Mouse (Mus musculus): ENCODE results near the gene Mast2. TPM values are rescaled to one million over a fixed set of nuclear protein-coding genes. Genes with fewer than 3 reads are reported as not detected.

Gene Mast2
- polyA plus RNA-seq, 1 experiment from 2014 or later = 2.4 TPM

- no peaks in the 10 kb centered on the region for H3K9me3 ChIP-seq (ENCODE audit: low read length)
- 66% methylated on average over 7 of the region's 7 CpGs for WGBS (ENCODE audit: insufficient replicate concordance)
- no peak overlapping the region for H3K9ac ChIP-seq (replicated peaks)
- H3K4me3 ChIP-seq (ENCODE audit: low read depth, low read length) = no peak overlapping the region
- no peak overlapping the region for H3K27ac ChIP-seq (ENCODE audit: low read depth)
- ATAC-seq (no peak), DNase-seq (no peak)
- TF ChIP-seq EP300 (IDR thresholded peaks at IDR 0.05; ENCODE audit: low read depth) (no peak), CTCF (IDR thresholded peaks at IDR 0.05; ENCODE audit: low read depth) (no peak)
- H3K4me2 ChIP-seq (ENCODE audit: low read depth, low read length) = no peak overlapping the region
- H3K4me1 ChIP-seq (ENCODE audit: insufficient read depth) = no peaks in the 10 kb centered on the region; the same call in 1 of the 2 replicates
- no peaks in the 10 kb centered on the region for H3K36me3 ChIP-seq (replicated peaks; ENCODE audit: insufficient read depth, low read length)
- H3K27me3 ChIP-seq (ENCODE audit: insufficient read depth, low read length) = no peaks in the 10 kb centered on the region
Observed at GRCm38 (mm10) chr4:116405276-116405954, 58.6 kb downstream of the Mast2 start.

DNA sequence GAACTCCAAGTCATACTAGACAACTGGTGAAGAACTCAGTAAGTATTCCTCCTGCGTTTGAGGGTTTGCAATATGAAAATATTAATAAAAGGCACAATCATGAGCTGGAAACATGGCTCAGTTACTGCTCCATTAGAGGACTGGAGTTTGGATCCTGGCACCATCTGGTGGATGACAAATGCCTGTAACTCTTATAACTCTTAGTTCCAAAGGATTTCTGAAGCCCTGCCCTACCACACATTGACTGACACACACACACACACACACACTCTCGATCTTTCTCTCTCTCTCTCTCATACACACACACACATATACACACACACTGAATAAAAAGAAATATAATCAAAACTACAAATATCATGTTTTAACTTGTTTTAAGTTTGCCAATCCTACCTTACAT, 60.1 kb downstream of the Mast2 start:
- 80% methylated on average over 2 of the region's 2 CpGs for WGBS (ENCODE audit: insufficient replicate concordance)

DNA sequence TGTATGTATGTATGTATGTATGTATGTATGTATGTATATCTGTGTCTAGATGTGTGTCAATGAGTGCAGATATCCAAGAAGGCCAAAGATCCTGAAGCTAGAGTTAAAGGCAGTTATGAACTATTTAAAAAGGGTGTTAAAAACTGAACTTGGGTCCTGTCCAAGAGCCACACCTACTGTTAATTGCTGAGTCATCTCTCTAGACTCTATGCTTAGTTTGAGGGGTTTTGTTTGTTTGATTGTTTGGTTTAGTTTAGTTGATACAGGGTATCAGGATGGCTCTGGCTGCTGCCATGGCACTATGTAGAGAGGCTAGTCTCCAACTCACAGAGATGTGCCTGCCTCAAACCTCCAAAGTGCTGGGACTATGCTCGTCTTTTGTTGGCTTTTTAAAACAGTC, 61.3 kb downstream of the Mast2 start:
- DNase-seq (peak; percentile 21), ATAC-seq (peak; percentile 59)
- Histone ChIP-seq H3K27ac (ENCODE audit: low read depth) (no peak overlapping the region; the same call in 1 of the 2 replicates), H3K36me3 (replicated peaks; ENCODE audit: insufficient read depth, low read length) (no peaks in the 10 kb centered on the region), H3K27me3 (ENCODE audit: insufficient read depth, low read length) (no peaks in the 10 kb centered on the region), H3K4me3 (ENCODE audit: low read depth, low read length) (no peak overlapping the region), H3K9me3 (ENCODE audit: low read length) (no peaks in the 10 kb centered on the region), H3K4me2 (ENCODE audit: low read depth, low read length) (0 out of 2 replicates have a peak overlapping the region, but pooled peaks have one; percentile 5), H3K9ac (replicated peaks) (no peak overlapping the region; the same call in 1 of the 2 replicates), H3K4me1 (ENCODE audit: insufficient read depth) (no peaks in the 10 kb centered on the region; the same call in 1 of the 2 replicates)
- TF ChIP-seq CTCF (IDR thresholded peaks at IDR 0.05; ENCODE audit: low read depth) = no peak
- TF ChIP-seq EP300 (IDR thresholded peaks at IDR 0.05; ENCODE audit: low read depth) = no peak; the same call in 1 of the 2 replicates
- 74% methylated on average over 1 of the region's 1 CpGs for WGBS (ENCODE audit: insufficient replicate concordance)

More for the DNA sequence above, 60.1 kb downstream of the Mast2 start:
- H3K27ac ChIP-seq (ENCODE audit: low read depth) = no peak overlapping the region
- H3K4me3 ChIP-seq (ENCODE audit: low read depth, low read length) = no peak overlapping the region
- no peak for ATAC-seq
- H3K9ac ChIP-seq (replicated peaks) = no peak overlapping the region
- no peak overlapping the region for H3K4me2 ChIP-seq (ENCODE audit: low read depth, low read length)
- H3K9me3 ChIP-seq (ENCODE audit: low read length) = no peaks in the 10 kb centered on the region
- H3K36me3 ChIP-seq (replicated peaks; ENCODE audit: insufficient read depth, low read length) = no peaks in the 10 kb centered on the region
- no peaks in the 10 kb centered on the region; the same call in 1 of the 2 replicates for H3K4me1 ChIP-seq (ENCODE audit: insufficient read depth)
- TF ChIP-seq EP300 (IDR thresholded peaks at IDR 0.05; ENCODE audit: low read depth) (no peak), CTCF (IDR thresholded peaks at IDR 0.05; ENCODE audit: low read depth) (peak; percentile 21)
- no peaks in the 10 kb centered on the region for H3K27me3 ChIP-seq (ENCODE audit: insufficient read depth, low read length)
- no peak for DNase-seq

DNA sequence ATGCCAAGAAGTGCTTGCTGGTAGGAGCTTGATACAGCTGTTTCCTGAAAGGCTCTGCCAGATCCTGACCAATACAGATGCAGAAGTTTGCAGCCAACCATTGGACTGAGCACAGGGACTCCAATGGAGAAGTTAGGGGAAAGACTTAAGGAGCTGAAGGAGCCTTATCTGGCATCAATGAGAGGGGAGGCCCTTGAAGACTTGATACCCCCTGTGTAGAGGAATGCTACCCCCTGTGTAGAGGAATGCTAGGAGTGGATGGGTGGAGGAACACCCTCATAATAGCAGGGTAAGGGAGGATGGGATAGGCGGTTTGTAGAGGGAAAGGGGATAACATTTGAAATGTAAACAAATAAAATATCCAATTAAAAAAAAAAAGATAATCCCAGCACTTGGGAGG, 65.9 kb downstream of the Mast2 start:
- Histone ChIP-seq H3K36me3 (replicated peaks; ENCODE audit: insufficient read depth, low read length) (no peaks in the 10 kb centered on the region), H3K27ac (ENCODE audit: low read depth) (no peak overlapping the region), H3K9me3 (ENCODE audit: low read length) (no peaks in the 10 kb centered on the region), H3K4me1 (ENCODE audit: insufficient read depth) (no peaks in the 10 kb centered on the region; the same call in 1 of the 2 replicates), H3K4me2 (ENCODE audit: low read depth, low read length) (no peak overlapping the region), H3K27me3 (ENCODE audit: insufficient read depth, low read length) (no peaks in the 10 kb centered on the region), H3K4me3 (ENCODE audit: low read depth, low read length) (no peak overlapping the region), H3K9ac (replicated peaks) (no peak overlapping the region)
- no peak for ATAC-seq
- 60% methylated on average over 1 of the region's 1 CpGs for WGBS (ENCODE audit: insufficient replicate concordance)
- TF ChIP-seq CTCF (IDR thresholded peaks at IDR 0.05; ENCODE audit: low read depth) = no peak
- TF ChIP-seq EP300 (IDR thresholded peaks at IDR 0.05; ENCODE audit: low read depth) = no peak
- no peak for DNase-seq

GRCm38 (mm10) chr4:116377973-116378667, 85.9 kb downstream of the Mast2 start:
- ATAC-seq (no peak), DNase-seq (no peak)
- Histone ChIP-seq H3K36me3 (replicated peaks; ENCODE audit: insufficient read depth, low read length) (no peaks in the 10 kb centered on the region), H3K4me1 (ENCODE audit: insufficient read depth) (no peaks in the 10 kb centered on the region), H3K4me2 (ENCODE audit: low read depth, low read length) (no peak overlapping the region), H3K9me3 (ENCODE audit: low read length) (no peaks in the 10 kb centered on the region), H3K9ac (replicated peaks) (no peak overlapping the region), H3K27me3 (ENCODE audit: insufficient read depth, low read length) (no peaks in the 10 kb centered on the region), H3K4me3 (ENCODE audit: low read depth, low read length) (no peak overlapping the region), H3K27ac (ENCODE audit: low read depth) (no peak overlapping the region)
- 76% methylated on average over 2 of the region's 2 CpGs for WGBS (ENCODE audit: insufficient replicate concordance)
- no peak for TF ChIP-seq EP300 (IDR thresholded peaks at IDR 0.05; ENCODE audit: low read depth)
- TF ChIP-seq CTCF (IDR thresholded peaks at IDR 0.05; ENCODE audit: low read depth) = no peak

GRCm38 (mm10) chr4:116371676-116372075, 92.3 kb downstream of the Mast2 start:
- H3K27ac ChIP-seq (ENCODE audit: low read depth) = no peak overlapping the region
- ATAC-seq = no peak
- DNase-seq = no peak
- H3K27me3 ChIP-seq (ENCODE audit: insufficient read depth, low read length) = no peaks in the 10 kb centered on the region
- H3K9me3 ChIP-seq (ENCODE audit: low read length) = no peaks in the 10 kb centered on the region
- TF ChIP-seq EP300 (IDR thresholded peaks at IDR 0.05; ENCODE audit: low read depth) (no peak), CTCF (IDR thresholded peaks at IDR 0.05; ENCODE audit: low read depth) (no peak)
- H3K4me1 ChIP-seq (ENCODE audit: insufficient read depth) = no peaks in the 10 kb centered on the region
- no peak overlapping the region for H3K4me2 ChIP-seq (ENCODE audit: low read depth, low read length)
- H3K36me3 ChIP-seq (replicated peaks; ENCODE audit: insufficient read depth, low read length) = no peaks in the 10 kb centered on the region
- 73% methylated on average over 1 of the region's 1 CpGs for WGBS (ENCODE audit: insufficient replicate concordance)
- no peak overlapping the region for H3K9ac ChIP-seq (replicated peaks)
- H3K4me3 ChIP-seq (ENCODE audit: low read depth, low read length) = no peak overlapping the region

Data from liver, postnatal 0 days (tissue).